Mouse (Mus musculus) induced T-regulatory cell, adult 2 months (primary cell): ENCODE results near the gene Rhebl1.

ENCODE experiments used
- DNase-seq: peaks from one replicate; pipeline ENCODE4 v3.0.0-alpha.2; 2012; ENCODE audit warnings: low read depth

Gene Rhebl1

GRCm38 (mm10) chr15:98914903-98915302 is 20.6 kb upstream of the Rhebl1 start:
- no peak for DNase-seq

GRCm38 (mm10) chr15:98904692-98905091 is 10.4 kb upstream of the Rhebl1 start:
- peak; percentile 73 for DNase-seq

DNA sequence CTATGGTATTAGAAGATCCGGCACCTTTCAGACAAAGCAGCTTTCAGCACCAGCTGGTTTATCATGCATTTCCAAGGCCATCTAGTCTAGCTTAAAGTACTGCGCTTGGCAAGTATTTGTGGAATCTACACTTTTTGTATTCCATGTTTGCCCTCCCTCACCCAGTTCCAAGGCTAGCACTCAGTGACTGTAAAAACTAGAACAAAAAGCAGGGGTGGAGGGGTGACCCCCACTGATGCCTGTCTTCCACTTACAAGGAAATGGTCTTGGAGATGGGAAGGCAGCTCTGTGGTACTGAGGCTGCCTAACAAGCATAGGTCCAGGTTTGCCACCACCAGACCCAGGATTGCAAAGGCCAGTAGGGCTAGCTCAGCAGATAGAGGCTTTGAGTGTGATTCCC is 8.3 kb upstream of the Rhebl1 start:
- no peak for DNase-seq

- DNase-seq, result no peak
Observed at GRCm38 (mm10) chr15:98901530-98901929, 7.2 kb upstream of the Rhebl1 start.

DNA sequence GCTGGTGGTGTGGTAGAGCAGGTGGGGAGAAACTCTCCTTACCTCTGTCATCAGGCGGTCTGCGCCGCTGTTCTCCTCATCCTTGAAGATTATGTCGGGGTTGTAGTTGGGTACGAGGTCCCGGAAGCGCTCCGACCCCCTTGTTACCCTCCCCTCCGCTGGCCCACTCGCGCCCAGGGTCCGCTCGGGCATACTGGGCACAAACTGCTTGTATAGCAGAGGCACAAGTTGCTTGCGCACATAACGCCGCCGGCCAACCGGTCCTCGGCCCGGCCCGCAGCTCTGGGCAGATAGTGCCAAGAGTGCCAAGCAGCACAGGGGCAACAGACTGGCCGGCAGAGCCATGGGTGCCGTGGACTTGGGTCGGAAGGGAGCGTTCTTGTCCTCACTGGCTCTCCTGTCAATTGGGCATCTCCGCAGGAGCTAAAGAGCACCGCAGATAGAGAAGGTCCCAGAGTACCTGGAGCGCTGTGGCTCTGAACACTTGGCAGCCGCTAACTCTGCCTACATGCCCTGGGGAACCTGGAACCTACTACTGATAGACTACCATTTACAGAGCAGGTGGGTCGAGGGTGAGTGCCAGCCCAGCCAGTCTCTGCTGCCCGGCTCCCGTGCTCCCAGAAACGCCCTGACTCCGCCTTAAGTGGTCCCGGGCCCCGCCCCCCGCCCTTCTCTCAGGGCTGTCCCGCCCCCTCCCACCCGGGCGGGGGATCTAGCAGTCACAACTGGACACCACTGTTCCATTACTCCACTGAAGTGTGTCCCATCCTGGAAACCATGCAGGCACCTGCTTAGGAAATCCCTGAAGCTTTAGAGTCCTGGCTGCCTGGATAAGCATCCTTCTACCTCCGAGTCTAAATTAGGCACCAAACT is 3.8 kb upstream of the Rhebl1 start, which contains the start of gene Dhh:
Dhh (minus strand) TSS at position 613 of the 873 bp plus-strand sequence.
- DNase-seq, result no peak

DNA sequence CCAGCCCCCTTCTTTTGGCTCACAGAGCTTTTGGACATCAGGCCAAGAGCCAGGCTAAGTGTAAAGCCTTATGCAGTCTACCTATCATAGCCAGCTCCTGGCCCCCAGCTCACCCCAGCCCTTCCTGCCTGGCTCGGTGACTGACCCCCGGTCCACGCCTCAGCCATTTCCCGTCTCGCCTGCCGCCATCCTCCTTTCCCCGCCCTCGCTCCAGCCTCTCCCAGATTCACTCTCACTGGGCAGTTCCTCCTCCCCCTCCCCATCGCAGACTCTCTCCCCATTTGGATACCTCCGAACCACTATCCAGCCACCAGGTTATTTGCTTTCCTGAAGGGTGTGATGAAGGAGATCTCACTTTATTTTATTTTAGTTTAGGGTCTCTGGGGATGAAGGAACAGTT is 3.2 kb upstream of the Rhebl1 start:
- DNase-seq, result no peak

DNA sequence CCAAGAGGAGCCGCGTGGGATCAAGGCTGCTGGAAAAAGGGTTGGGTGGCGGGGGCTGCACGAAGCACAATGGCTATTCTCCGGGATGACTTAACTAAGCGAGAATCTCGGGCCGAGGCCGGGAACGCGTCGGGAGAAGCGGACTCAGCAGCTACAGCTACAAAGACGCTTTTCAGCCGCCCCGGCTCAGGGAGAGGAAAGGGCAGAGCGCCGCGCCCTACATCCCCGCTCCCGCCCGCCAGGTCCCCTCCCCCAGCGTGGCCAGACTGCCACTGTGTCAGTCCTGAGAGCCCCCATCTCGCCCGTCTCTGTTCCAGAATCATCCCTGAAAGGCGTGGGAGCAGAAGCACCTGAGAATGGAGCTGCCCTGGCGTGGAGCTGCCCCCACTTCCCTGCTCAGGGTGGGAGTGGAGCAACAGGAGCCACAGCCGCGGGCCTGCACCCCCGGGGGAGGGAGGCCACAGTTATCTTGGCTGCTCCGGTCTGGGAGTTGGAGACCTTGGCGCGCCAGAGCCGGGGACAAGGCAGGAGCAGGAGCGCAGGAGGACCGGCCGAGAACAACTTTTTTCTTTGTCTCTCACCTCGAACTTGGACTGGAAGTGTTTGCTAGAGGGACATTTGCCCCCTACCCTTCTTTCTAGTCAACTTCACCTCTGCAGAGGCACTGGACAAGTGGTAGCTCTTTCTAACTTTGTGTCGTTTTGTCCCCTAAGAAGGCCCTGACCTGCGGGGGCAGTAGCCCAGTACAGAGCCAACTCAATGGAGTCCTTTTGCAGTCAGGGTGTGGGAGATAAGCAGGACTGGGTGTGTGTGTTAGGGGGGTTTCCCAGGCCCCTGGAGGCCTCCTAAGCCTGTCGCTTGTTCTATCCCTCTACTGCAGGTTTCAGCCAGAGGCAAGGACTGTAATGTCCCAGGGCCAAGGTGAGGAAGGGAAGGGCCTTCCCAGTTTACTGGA is 1.6 kb upstream of the Rhebl1 start:
- DNase-seq, result peak; percentile 41

DNA sequence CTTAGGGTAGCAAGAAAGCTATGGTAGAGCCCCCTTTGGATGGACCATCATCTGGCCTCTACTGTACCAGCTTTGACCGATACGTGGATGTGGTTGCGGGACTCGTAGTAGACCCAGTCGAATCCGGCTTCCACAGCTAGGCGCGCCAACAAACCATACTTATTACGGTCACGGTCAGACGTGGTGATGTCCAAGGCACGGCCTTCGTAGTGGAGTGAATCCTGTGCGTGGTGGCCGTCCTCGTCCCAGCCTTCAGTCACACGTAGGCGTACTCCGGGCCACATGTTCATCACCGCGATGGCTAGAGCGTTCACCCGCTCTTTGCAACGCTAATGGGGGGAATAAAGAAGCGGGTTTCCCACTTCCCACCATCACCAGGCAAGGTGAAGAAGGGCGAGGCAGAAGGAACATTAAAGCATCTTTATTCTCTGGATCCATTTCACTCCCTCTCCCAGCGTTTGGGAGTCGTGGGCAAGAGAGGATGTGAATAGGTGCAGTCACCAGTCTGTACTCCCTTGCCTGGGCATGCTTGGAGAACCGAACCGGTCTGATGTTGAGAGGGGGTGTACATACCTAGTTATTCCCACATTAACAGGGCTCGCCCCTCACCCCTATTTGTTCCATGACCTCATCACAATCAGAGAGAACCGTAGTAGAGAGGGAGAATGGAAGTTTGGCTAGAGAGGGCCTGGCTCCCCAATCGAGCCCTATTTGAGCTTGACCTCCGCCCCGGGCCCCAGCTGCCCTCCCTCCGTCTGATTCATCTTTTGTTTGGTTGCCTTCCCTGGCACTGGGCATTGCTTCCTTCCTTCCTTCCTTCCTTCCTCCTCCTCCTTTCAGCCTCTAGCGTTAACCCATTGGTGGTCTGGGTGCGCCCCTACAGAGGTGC is 650 bp upstream of the Rhebl1 start:
- peak; percentile 47 for DNase-seq

GRCm38 (mm10) chr15:98893036-98893435 is 1.3 kb downstream of the Rhebl1 start:
- no peak for DNase-seq

DNA sequence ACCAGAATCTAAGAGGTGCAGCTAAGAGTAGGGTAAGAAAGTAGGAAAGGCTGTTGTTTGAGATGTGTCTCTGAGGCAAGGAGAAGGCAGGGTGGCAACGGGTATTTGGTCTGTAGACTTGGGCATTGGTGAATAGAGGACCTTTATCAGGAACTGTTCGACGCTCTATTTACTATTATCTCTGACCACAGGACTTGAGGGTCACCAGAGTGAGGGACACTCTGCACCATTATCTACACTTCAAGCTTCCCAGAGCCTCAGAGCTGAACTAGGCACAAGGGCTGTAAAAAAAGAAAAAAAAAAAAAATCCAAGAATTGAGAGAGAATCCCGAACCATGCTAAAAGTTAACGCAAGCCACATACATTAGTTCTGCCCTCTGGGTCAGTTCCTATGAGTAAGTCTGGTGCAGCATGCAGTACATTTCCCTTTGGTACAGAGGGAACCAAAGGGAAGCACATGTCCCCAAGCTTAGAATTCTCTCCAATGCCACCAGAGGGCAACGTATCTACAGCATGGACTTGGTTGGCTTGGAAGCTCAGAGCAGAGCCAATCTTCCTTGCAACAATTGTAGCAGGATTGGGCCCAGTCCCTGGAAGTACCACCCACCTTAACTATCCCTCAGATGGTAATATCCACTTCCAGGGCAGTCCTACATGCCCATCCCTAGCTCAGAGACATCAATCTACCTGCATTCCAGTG is 2.3 kb downstream of the Rhebl1 start:
- DNase-seq, result peak; percentile 82

DNA sequence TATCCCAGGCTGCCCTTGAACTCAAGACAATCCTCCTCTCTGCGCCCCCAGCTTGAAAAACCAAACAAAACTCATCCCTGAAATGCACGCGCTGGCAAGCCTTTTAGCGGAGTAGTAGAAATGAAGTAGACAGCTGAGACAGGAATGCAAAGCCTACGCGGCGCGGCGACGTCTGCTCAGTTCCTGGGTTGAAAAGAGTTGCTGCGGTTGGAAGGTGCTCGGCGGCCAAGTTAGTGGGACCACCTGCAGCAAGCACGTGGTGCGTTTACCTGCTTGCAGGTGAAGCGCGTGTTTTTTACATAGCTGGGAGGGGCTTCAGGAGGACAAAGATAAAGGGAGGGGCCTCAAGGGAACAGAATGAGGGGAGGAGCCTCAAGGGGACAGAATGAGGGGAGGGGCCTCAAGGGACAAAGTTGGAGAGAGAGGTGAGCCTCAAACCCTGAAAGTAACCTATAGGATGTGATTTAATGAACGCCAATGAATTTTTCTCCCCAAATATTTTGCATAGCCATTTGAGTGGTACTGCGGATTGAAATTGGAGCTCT is 3.1 kb downstream of the Rhebl1 start:
- DNase-seq, result no peak

DNA sequence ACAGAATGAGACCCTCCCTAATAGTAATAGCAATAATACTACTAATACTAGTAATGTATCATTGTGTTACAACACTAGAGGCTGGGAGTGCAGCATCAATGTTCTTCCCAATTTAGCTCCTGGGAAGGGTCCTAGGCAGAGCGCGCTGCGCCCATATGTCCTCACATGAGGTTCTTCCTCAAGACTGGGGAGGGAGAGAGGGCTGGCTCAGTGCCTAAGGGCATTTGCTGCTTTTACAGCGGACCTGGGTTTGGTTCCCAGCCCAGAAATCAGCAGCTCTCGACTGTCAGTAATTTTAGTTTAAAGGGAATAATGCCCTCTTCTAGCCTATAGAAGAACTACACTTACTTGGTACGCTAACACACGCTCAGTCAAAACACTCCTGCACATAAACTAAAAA is 6.8 kb downstream of the Rhebl1 start:
- DNase-seq, result no peak

GRCm38 (mm10) chr15:98886667-98887387 is 7.5 kb downstream of the Rhebl1 start:
- DNase-seq, result no peak

DNA sequence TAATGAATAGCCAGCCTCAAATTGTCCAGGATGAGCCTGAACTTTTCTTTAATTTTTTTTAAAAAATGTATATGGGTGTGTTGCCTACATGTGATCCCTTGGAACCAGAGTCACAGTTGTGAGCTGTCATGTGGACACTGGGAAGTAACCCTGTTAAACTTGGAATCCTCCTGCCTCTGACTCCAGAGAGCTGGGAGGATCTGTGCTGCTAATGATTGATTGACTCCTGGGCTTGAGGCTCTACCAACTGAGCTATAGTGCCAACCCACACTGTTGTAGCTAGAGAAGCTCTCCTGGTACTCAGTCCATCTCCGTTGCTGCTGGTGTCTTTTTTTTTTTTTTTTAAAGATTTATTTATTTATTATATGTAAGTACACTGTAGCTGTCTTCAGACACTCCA is 10.2 kb downstream of the Rhebl1 start:
- DNase-seq, result no peak

DNA sequence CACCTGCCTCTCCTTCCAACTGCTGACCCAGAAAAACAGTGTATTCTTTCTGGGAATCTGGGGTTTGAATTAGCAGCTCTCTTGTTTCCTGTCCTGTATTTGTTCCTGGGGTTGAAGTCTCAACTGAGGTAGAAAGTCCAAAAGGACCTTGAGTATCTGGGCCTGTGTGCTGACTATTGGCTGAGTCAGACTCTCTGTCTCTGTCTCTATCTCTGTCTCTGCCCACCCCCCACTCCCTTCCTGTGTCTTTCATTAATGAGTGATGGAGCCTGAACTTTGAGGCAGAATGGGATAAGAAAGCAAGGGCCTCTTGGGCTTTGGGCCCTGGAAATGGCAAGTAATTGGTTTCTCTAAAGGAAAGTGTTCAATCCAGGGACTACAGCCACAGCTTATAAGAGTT is 10.7 kb downstream of the Rhebl1 start:
- DNase-seq, result no peak

DNA sequence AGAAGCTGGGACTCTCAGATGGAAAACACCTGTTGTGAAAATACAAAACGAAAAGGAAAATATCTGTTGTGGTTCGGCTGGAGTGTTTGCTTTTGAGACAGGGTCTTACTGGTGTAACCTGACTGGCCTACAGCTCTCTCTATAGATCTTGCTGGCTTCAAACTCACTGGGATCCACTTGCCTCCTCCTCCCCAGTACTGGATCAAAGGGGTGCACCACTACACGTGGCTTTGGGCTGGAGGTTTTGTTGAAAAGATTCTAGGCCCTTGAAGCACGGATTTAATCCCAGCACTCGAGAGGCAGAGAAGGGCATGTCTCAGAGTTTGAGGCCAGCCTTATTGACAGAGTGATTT is 12.7 kb downstream of the Rhebl1 start:
- no peak for DNase-seq

- DNase-seq, result peak; percentile 97
Observed at GRCm38 (mm10) chr15:98880978-98881655, 13.2 kb downstream of the Rhebl1 start.

DNA sequence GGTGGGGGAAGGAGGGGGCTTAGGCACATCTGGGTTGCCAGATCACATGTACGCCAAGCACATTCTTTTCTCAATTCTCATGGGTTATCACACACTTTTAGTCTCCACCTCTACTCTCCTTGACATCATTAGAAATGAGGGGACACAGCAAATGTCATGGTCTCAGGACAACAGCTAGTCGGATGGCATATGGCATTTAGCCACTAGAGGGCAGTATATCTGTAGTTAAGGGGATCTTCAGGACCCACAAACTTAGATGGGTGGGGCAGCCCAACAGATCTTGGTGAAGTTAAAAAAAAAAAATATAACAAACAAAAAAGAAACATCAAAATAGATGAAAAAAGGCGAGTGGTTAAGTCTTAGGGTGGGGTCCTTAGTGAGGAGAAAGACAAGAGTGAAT is 17.0 kb downstream of the Rhebl1 start:
- DNase-seq, result peak; percentile 91
